Mouse (Mus musculus) neutrophil, adult 5-6 weeks (primary cell): ENCODE measurements around the gene Olfr263. TPM values are rescaled to one million over a fixed set of nuclear protein-coding genes. Genes with fewer than 3 reads are reported as not detected.

ENCODE experiments used
- ATAC-seq: fragments of 151-379, 151-347 bp; 2 replicates; pipeline ENCODE4 v1.8.0; 2017; ENCODE audit warnings: mild to moderate bottlenecking, moderate TSS enrichment; ENCODE audit not compliant: insufficient number of reproducible peaks, poor library complexity, low FRiP score, severe bottlenecking; ENCODE audit errors: extremely low read depth
- total RNA-seq: library from RNA; stranded (forward); fragments of 200-1000 nt; gene quantifications from 2 replicates; pipeline ENCODE4 v1.2.3, GENCODE M21; 2017

Gene Olfr263
- total RNA-seq, 1 experiment from 2014 or later = not detected

- ATAC-seq = no peak
Observed at GRCm38 (mm10) chr13:21185521-21185920, 56.1 kb downstream of the Olfr263 start.

Other genes with a start within 250 kb of the Olfr263 start
- not detected in 2 replicates for gene Olfr1370, start 54.7 kb upstream of the Olfr263 start, total RNA-seq
- gene Olfr1369-ps1, start 18.2 kb upstream of the Olfr263 start, total RNA-seq = not detected in 2 replicates
- gene Olfr1368, start 16.2 kb downstream of the Olfr263 start, total RNA-seq = not detected in 2 replicates
- gene Trim27, start 49.8 kb downstream of the Olfr263 start, total RNA-seq = 85.7 and 96.0 TPM in 2 replicates
- gene Gpx5, start 163.1 kb downstream of the Olfr263 start, total RNA-seq = not detected in 2 replicates
- not detected in 2 replicates for gene Gpx6, start 182.5 kb downstream of the Olfr263 start, total RNA-seq
- not detected in 2 replicates for gene Olfr1367, start 217.3 kb downstream of the Olfr263 start, total RNA-seq
- gene Zscan12, start 233.2 kb downstream of the Olfr263 start, total RNA-seq = 2.3 and 2.7 TPM in 2 replicates